Mouse (Mus musculus) embryonic facial prominence, embryonic 11.5 days (tissue): ENCODE data around the gene Ctps. TPM values are rescaled to one million over a fixed set of nuclear protein-coding genes. Genes with fewer than 3 reads are reported as not detected.

Source experiments
- ATAC-seq: fragments of 200-750 bp; cut with Nextera tagmentation; replicated peaks from 2 replicates; pipeline ENCODE4 v1.8.0; 2017; ENCODE audit warnings: low read depth; ENCODE audit not compliant: insufficient number of reproducible peaks, low FRiP score, low TSS enrichment
- DNase-seq: peaks from one replicate; pipeline ENCODE4 v3.0.0-alpha.2; 2015; ENCODE audit warnings: low spot score
- H3K27ac ChIP-seq: fragments of 300-500 bp; sonication (generic); replicated peaks from 2 replicates; pipeline ENCODE4 v1.5.1; 2014; ENCODE audit warnings: mild to moderate bottlenecking, low read depth, low read length, control low read depth
- H3K27me3 ChIP-seq: fragments of 300-500 bp; sonication (generic); 2 replicates; pipeline ENCODE4 v1.6.1; 2014; ENCODE audit warnings: mild to moderate bottlenecking, low read length, moderate library complexity, mixed read lengths; ENCODE audit not compliant: control insufficient read depth, insufficient read depth
- H3K36me3 ChIP-seq: fragments of 300-500 bp; sonication (generic); replicated peaks from 2 replicates; pipeline ENCODE4 v1.6.1; 2014; ENCODE audit warnings: low read depth, mild to moderate bottlenecking, low read length, moderate library complexity, mixed read lengths; ENCODE audit not compliant: control insufficient read depth, insufficient read depth
- H3K4me1 ChIP-seq: fragments of 300-500 bp; sonication (generic); 2 replicates; pipeline ENCODE4 v1.6.1; 2014; ENCODE audit warnings: low read length, mixed read lengths; ENCODE audit not compliant: control insufficient read depth, insufficient read depth
- H3K4me2 ChIP-seq: fragments of 300-500 bp; sonication (generic); 2 replicates; pipeline ENCODE4 v1.6.1; 2014; ENCODE audit warnings: low read depth, mild to moderate bottlenecking, control low read depth, low read length, moderate library complexity
- H3K4me3 ChIP-seq: fragments of 300-500 bp; sonication (generic); 2 replicates; pipeline ENCODE4 v1.5.1; 2014; ENCODE audit warnings: low read depth, low read length, control low read depth
- H3K9ac ChIP-seq: fragments of 300-500 bp; sonication (generic); replicated peaks from 2 replicates; pipeline ENCODE4 v1.6.1; 2014; ENCODE audit warnings: mild to moderate bottlenecking, control low read depth, low read length
- H3K9me3 ChIP-seq: fragments of 300-500 bp; sonication (generic); replicated peaks from 2 replicates; pipeline ENCODE4 v1.6.1; 2016; ENCODE audit warnings: mild to moderate bottlenecking, low read length, inconsistent platforms, mixed read lengths; ENCODE audit not compliant: control insufficient read depth
- WGBS: fragments of 180-500 bp; shearing (Covaris S2); extraction: QIAGEN DNeasy Blood & Tissue Kit; methylation state at CpG from one replicate; pipeline ENCODE4 v1.1.7; 2014; 5-methylcytosine and 5-hydroxymethylcytosine counted together
- polyA plus RNA-seq: library from polyadenylated mRNA; unstranded; fragments of >200 nt; fragmentation: Nextera tagmentation; extraction: Ambion mirVana; gene quantifications from 2 replicates; pipeline ENCODE4 v1.2.1, GENCODE M21; 2014

The Ctps gene
- polyA plus RNA-seq, 1 experiment from 2014 or later: 145 TPM

- no peaks in the 10 kb centered on the region for H3K27me3 ChIP-seq
- no peaks in the 10 kb centered on the region for H3K9me3 ChIP-seq
- 60% methylated on average over 5 of the region's 5 CpGs for WGBS
- no peak overlapping the region for H3K4me3 ChIP-seq
- DNase-seq: no peak
- ATAC-seq: no peak
- no peaks in the 10 kb centered on the region for H3K4me1 ChIP-seq
- H3K36me3 ChIP-seq: peaks cover 5% of the 10 kb centered on the region
- no peak overlapping the region for H3K27ac ChIP-seq
- H3K9ac ChIP-seq: no peak overlapping the region
- H3K4me2 ChIP-seq: no peak overlapping the region
Measured at GRCm38 (mm10) chr4:120568005-120568404, 2.1 kb downstream of the Ctps start.

- 83% methylated on average over 2 of the region's 2 CpGs for WGBS
- Histone ChIP-seq H3K4me3 (no peak overlapping the region), H3K36me3 (peaks cover 5% of the 10 kb centered on the region), H3K9ac (no peak overlapping the region), H3K4me2 (no peak overlapping the region), H3K27me3 (no peaks in the 10 kb centered on the region), H3K27ac (no peak overlapping the region), H3K9me3 (no peaks in the 10 kb centered on the region), H3K4me1 (no peaks in the 10 kb centered on the region)
- no peak for DNase-seq
- no peak for ATAC-seq
Measured at GRCm38 (mm10) chr4:120565726-120566125, 4.3 kb downstream of the Ctps start.

- Histone ChIP-seq H3K27ac (no peak overlapping the region), H3K4me3 (no peak overlapping the region), H3K9me3 (no peaks in the 10 kb centered on the region), H3K27me3 (no peaks in the 10 kb centered on the region), H3K36me3 (peaks cover 8% of the 10 kb centered on the region), H3K4me1 (no peaks in the 10 kb centered on the region), H3K9ac (no peak overlapping the region), H3K4me2 (no peak overlapping the region)
- ATAC-seq (no peak), DNase-seq (no peak)
- WGBS: 93% methylated on average over 6 of the region's 6 CpGs
Measured at GRCm38 (mm10) chr4:120556592-120556991, 13.5 kb downstream of the Ctps start.

GRCm38 (mm10) chr4:120544896-120545295 lies 25.2 kb downstream of the Ctps start:
- no peak overlapping the region for H3K9ac ChIP-seq
- H3K4me3 ChIP-seq: no peak overlapping the region
- no peak for DNase-seq
- no peak overlapping the region for H3K27ac ChIP-seq
- WGBS: 75% methylated on average over 1 of the region's 1 CpGs
- H3K36me3 ChIP-seq: peaks cover 15% of the 10 kb centered on the region
- no peak for ATAC-seq
- no peaks in the 10 kb centered on the region for H3K4me1 ChIP-seq
- no peaks in the 10 kb centered on the region for H3K27me3 ChIP-seq
- no peak overlapping the region for H3K4me2 ChIP-seq
- no peaks in the 10 kb centered on the region for H3K9me3 ChIP-seq

GRCm38 (mm10) chr4:120538664-120539063 lies 31.4 kb downstream of the Ctps start:
- no peak overlapping the region for H3K4me2 ChIP-seq
- H3K4me3 ChIP-seq: no peak overlapping the region
- no peaks in the 10 kb centered on the region for H3K4me1 ChIP-seq
- DNase-seq (no peak), ATAC-seq (0 out of 2 replicates have a peak, but pooled peaks have one; percentile 41)
- H3K27me3 ChIP-seq: no peaks in the 10 kb centered on the region
- no peak overlapping the region for H3K27ac ChIP-seq
- H3K9ac ChIP-seq: no peak overlapping the region
- H3K36me3 ChIP-seq: peaks cover 16% of the 10 kb centered on the region
- 96% methylated on average over 10 of the region's 10 CpGs for WGBS
- no peaks in the 10 kb centered on the region for H3K9me3 ChIP-seq

- Histone ChIP-seq H3K4me1 (no peaks in the 10 kb centered on the region), H3K27ac (no peak within 1 kb of the TSS), H3K4me2 (no peak within 1 kb of the TSS), H3K36me3 (peaks cover 5% of the 10 kb centered on the region; the same call in 1 of the 2 replicates), H3K27me3 (no peaks in the 10 kb centered on the region), H3K9me3 (no peaks in the 10 kb centered on the region), H3K4me3 (no peak within 1 kb of the TSS), H3K9ac (no peak within 1 kb of the TSS)
- ATAC-seq (no peak), DNase-seq (no peak)
- WGBS: 83% methylated on average over 6 of the region's 6 CpGs
Measured at GRCm38 (mm10) chr4:120531986-120532385, 38.1 kb downstream of the Ctps start, which contains the start of gene Slfnl1. Gene Slfnl1 (plus strand): TSS chr4:120532231.

GRCm38 (mm10) chr4:120528171-120528570 lies 41.9 kb downstream of the Ctps start:
- Histone ChIP-seq H3K9me3 (no peaks in the 10 kb centered on the region), H3K4me1 (no peaks in the 10 kb centered on the region), H3K4me3 (no peak overlapping the region), H3K36me3 (peaks cover 8% of the 10 kb centered on the region; the same call in 1 of the 2 replicates), H3K27me3 (no peaks in the 10 kb centered on the region), H3K4me2 (no peak overlapping the region), H3K27ac (no peak overlapping the region), H3K9ac (no peak overlapping the region)
- DNase-seq (no peak), ATAC-seq (no peak)
- 82% methylated on average over 9 of the region's 9 CpGs for WGBS

GRCm38 (mm10) chr4:120523092-120523491 lies 47.0 kb downstream of the Ctps start:
- ATAC-seq (no peak), DNase-seq (no peak)
- peaks cover 3% of the 10 kb centered on the region; the same call in 1 of the 2 replicates for H3K36me3 ChIP-seq
- no peaks in the 10 kb centered on the region for H3K4me1 ChIP-seq
- no peak overlapping the region for H3K4me3 ChIP-seq
- no peaks in the 10 kb centered on the region for H3K27me3 ChIP-seq
- H3K4me2 ChIP-seq: no peak overlapping the region
- H3K9me3 ChIP-seq: no peaks in the 10 kb centered on the region
- H3K9ac ChIP-seq: no peak overlapping the region
- H3K27ac ChIP-seq: no peak overlapping the region
- 88% methylated on average over 3 of the region's 3 CpGs for WGBS
